Mouse (Mus musculus) liver, embryonic 14.5 days (tissue): Measurements from ENCODE around the gene Cnrip1. TPM values are rescaled to one million over a fixed set of nuclear protein-coding genes. Genes with fewer than 3 reads are reported as not detected.
"Not testable (repeated sequence)": the region's sequence is repeated elsewhere in the genome, so short reads cannot be mapped to it uniquely, and the experiment has no call there.

ENCODE experiments used
- ATAC-seq: fragments of 200-750 bp; cut with Nextera tagmentation; 2 replicates; pipeline ENCODE4 v1.8.0; 2017; ENCODE audit warnings: moderate number of reproducible peaks, mild to moderate bottlenecking, moderate library complexity; ENCODE audit not compliant: insufficient read depth
- DNase-seq, 3 experiments: peaks; one replicate each; pipeline ENCODE4 v3.0.0-alpha.2; 2012 to 2013; ENCODE audit warnings: low read depth in 3 of 3, low spot score in 3 of 3
- H3K27ac ChIP-seq: fragments of 300-500 bp; sonication (generic); 2 replicates; pipeline ENCODE4 v1.5.1; 2014; ENCODE audit warnings: moderate library complexity, mild to moderate bottlenecking, control low read depth, inconsistent platforms
- H3K27me3 ChIP-seq: fragments of 300-500 bp; sonication (generic); 2 replicates; pipeline ENCODE4 v1.6.1; 2014; ENCODE audit warnings: mild to moderate bottlenecking, low read length, moderate library complexity; ENCODE audit not compliant: control insufficient read depth, insufficient read depth
- H3K36me3 ChIP-seq: fragments of 300-500 bp; sonication (generic); replicated peaks from 2 replicates; pipeline ENCODE4 v1.6.1; 2014; ENCODE audit warnings: low read depth; ENCODE audit not compliant: control insufficient read depth, insufficient read depth
- H3K4me1 ChIP-seq, 2 experiments: fragments of 200-500 bp in 1 of 2; fragments of 300-500 bp in 1 of 2; sonication (generic) in 1 of 2; replicated peaks; 2 replicates each; pipeline ENCODE4 v1.6.1; 2012 to 2014; ENCODE audit warnings: antibody characterized with exemption in 1 of 2, inconsistent platforms in 1 of 2, low read length in 1 of 2; ENCODE audit not compliant: control insufficient read depth in 2 of 2, insufficient read depth in 2 of 2
- H3K4me2 ChIP-seq: fragments of 300-500 bp; sonication (generic); 2 replicates; pipeline ENCODE4 v1.6.1; 2014; ENCODE audit warnings: low read depth, mild to moderate bottlenecking, control low read depth, moderate library complexity
- H3K4me3 ChIP-seq, 2 experiments: fragments of 200-500 bp in 1 of 2; fragments of 300-500 bp in 1 of 2; sonication (generic) in 1 of 2; 2 replicates each; pipeline ENCODE4 v1.5.1; 2012 to 2014; ENCODE audit warnings: low read depth in 2 of 2, low read length in 2 of 2, mild to moderate bottlenecking in 2 of 2, control low read depth in 1 of 2, inconsistent platforms in 1 of 2, moderate library complexity in 1 of 2; ENCODE audit not compliant: insufficient read depth in 1 of 2
- H3K9ac ChIP-seq: fragments of 300-500 bp; sonication (generic); replicated peaks from 2 replicates; pipeline ENCODE4 v1.6.1; 2014; ENCODE audit warnings: mild to moderate bottlenecking, control low read depth, moderate library complexity
- H3K9me3 ChIP-seq: fragments of 300-500 bp; sonication (generic); 2 replicates; pipeline ENCODE4 v1.6.1; 2016; ENCODE audit warnings: low read length, mixed read lengths; ENCODE audit not compliant: control insufficient read depth
- CTCF ChIP-seq: IDR thresholded peaks from 2 replicates; pipeline ENCODE4 v1.5.1; 2016; ENCODE audit warnings: antibody characterized with exemption, low read depth, control low read depth
- EP300 ChIP-seq: IDR thresholded peaks from 2 replicates; pipeline ENCODE4 v1.6.1; 2016; ENCODE audit warnings: antibody characterized with exemption, low read depth
- WGBS: fragments of 180-500 bp; shearing (Covaris S2); extraction: QIAGEN DNeasy Blood & Tissue Kit; methylation state at CpG from one replicate; pipeline ENCODE4 v1.1.7; 2014; ENCODE audit not compliant: insufficient replicate concordance; 5-methylcytosine and 5-hydroxymethylcytosine counted together
- polyA plus RNA-seq, 2 experiments: library from polyadenylated mRNA; depleted of rRNA in 1 of 2; stranded (reverse) in 1 of 2; unstranded in 1 of 2; fragments of >200 nt; fragmentation: Nextera tagmentation in 1 of 2; extraction: Ambion mirVana in 1 of 2; gene quantifications; 2 replicates each; pipeline versions ENCODE4 v1.2.1 to v1.2.3; 2012 to 2014

Gene Cnrip1
- polyA plus RNA-seq, 2 experiments = 2.0 to 2.5 TPM

DNA sequence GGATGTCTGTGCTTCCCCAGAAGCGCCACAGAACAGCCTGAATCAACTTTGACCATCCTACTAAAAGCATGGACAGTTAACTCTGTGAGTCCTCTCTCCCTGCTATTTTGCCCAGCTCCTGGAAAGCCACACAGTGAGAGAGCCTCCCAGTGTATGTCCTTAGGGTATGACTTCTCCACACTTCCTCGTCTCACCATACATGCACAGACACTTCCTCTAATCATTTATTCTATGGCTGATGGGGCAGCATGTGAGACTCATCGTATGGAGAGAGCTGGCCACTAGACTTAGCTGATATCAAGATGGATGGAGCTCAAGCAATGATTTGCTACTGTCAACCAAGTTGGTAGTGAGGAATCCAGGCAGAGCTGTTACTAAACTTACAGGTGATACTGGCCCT is 27.4 kb upstream of the Cnrip1 start:
- WGBS = 44% methylated on average over 3 of the region's 3 CpGs
- no peaks in the 10 kb centered on the region for H3K27me3 ChIP-seq
- TF ChIP-seq CTCF = no peak
- TF ChIP-seq EP300 = no peak
- no peak overlapping the region for H3K9ac ChIP-seq
- DNase-seq (no peak), ATAC-seq (no peak)
- no peaks in the 10 kb centered on the region for H3K9me3 ChIP-seq
- H3K4me1 ChIP-seq = no peaks in the 10 kb centered on the region
- no peak overlapping the region for H3K27ac ChIP-seq
- H3K4me2 ChIP-seq = no peak overlapping the region
- H3K36me3 ChIP-seq = no peaks in the 10 kb centered on the region
- H3K4me3 ChIP-seq = no peak overlapping the region

DNA sequence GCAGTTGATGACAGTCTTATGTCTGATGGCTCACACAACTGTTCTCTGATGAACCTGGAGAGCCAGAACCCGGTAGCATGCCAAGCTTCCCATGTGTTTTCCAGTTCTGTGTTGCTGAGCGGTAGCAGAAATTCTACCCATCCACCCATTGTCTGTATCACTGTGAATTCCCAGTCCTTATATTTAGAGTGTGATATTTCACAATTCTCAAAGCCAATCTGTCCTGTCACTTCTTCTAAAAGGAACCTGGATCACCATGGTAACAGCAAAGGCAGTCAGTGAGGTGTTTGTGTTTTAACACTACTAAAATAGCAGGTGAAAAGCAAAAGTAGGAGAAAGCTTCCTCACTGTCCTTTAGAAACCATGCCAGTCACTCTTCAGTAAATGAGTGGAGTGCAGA is 5.6 kb upstream of the Cnrip1 start:
- H3K4me2 ChIP-seq = no peak overlapping the region
- no peaks in the 10 kb centered on the region for H3K36me3 ChIP-seq
- 63% methylated on average over 2 of the region's 2 CpGs for WGBS
- H3K27me3 ChIP-seq = no peaks in the 10 kb centered on the region
- H3K9me3 ChIP-seq = no peaks in the 10 kb centered on the region
- ATAC-seq = no peak
- no peak overlapping the region for H3K9ac ChIP-seq
- H3K4me3 ChIP-seq = no peak overlapping the region
- H3K4me1 ChIP-seq = no peaks in the 10 kb centered on the region
- H3K27ac ChIP-seq = no peak overlapping the region
- TF ChIP-seq EP300 (no peak), CTCF (no peak)
- DNase-seq = no peak

DNA sequence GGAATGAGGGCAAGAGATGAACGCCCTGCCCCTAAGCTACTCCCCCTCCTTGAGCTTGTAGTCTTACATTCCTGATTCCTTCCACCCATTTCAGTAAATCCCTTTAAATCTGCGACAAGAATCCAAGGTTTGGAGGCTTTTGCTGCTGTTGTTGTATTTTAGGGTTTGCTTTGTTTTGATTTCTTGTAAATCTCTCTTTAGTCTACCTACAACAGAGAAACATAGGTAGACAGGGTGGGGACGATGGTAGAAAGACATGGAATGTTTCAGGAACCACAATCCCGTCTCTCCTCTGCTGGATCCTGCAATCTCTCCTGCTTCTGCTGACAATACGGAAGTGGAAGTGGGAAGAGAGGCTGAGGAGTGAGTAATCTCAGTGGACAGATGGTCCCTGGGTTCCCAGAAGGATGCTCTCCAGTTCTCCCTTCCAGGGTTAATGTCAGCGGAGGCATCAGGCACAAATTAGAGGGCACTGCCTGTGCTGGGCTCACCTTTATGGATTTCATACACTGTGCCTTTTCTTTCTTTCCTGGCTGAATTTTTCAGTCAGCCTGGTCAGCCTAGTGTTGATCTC is 1.2 kb downstream of the Cnrip1 start:
- ATAC-seq (no peak), DNase-seq (no peak)
- Histone ChIP-seq H3K4me1 (no peaks in the 10 kb centered on the region), H3K4me3 (peak overlapping the region; percentile 37 to 45), H3K9me3 (no peaks in the 10 kb centered on the region), H3K4me2 (peak overlapping the region; percentile 51), H3K27me3 (no peaks in the 10 kb centered on the region), H3K9ac (no peak overlapping the region), H3K36me3 (no peaks in the 10 kb centered on the region), H3K27ac (no peak overlapping the region)
- WGBS = 17% methylated on average over 6 of the region's 6 CpGs
- TF ChIP-seq EP300 = no peak

DNA sequence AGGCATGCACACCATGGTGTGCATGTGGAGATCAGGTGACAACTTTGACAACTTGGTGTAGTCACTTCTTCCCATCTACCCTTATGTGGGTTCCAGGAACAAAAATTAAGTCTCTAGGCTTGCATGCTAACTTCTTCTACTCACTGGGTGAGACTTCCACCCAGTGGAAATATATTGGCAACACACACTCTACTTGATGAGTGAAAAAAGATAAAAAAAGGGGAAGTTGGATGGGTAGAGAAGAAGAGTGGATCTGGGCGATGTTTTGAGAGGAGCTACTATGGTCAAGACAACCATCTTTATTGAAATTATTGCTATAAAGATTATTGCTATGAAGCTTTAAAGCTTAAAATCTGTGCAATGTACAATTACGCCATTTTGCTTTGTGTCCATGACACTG is 18.0 kb downstream of the Cnrip1 start:
- not testable (repeated sequence) for DNase-seq, H3K27ac ChIP-seq, H3K4me3 ChIP-seq, H3K4me2 ChIP-seq, H3K27me3 ChIP-seq, H3K9ac ChIP-seq, H3K36me3 ChIP-seq, H3K4me1 ChIP-seq, ATAC-seq, H3K9me3 ChIP-seq
- WGBS = 57% methylated on average over 2 of the region's 2 CpGs

DNA sequence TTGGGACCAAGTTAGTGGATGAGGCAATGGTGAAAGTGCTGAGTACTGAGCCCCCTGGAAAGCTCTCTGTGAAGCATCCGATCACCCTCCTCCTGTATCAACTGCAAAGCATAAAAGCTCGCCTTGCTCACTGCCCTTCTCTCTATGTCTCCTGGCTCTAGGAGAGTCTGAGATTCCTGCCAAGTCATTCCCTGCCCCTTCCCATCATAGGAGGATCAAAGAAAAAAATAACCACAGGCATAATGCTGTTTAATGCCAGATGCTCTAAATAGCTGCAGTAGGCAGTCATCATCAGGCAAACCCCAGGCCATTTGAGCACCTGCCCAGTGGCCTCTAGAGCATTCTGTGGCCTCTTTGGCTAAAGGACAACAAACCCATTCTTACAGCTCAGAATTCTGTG is 24.3 kb downstream of the Cnrip1 start:
- H3K27ac ChIP-seq = no peak overlapping the region
- no peak overlapping the region for H3K4me2 ChIP-seq
- no peak overlapping the region for H3K9ac ChIP-seq
- ATAC-seq = no peak
- H3K27me3 ChIP-seq = no peaks in the 10 kb centered on the region
- H3K9me3 ChIP-seq = no peaks in the 10 kb centered on the region
- no peaks in the 10 kb centered on the region for H3K4me1 ChIP-seq
- H3K4me3 ChIP-seq = no peak overlapping the region
- 57% methylated on average over 2 of the region's 2 CpGs for WGBS
- TF ChIP-seq CTCF = no peak
- no peak for TF ChIP-seq EP300
- DNase-seq = no peak
- no peaks in the 10 kb centered on the region for H3K36me3 ChIP-seq

DNA sequence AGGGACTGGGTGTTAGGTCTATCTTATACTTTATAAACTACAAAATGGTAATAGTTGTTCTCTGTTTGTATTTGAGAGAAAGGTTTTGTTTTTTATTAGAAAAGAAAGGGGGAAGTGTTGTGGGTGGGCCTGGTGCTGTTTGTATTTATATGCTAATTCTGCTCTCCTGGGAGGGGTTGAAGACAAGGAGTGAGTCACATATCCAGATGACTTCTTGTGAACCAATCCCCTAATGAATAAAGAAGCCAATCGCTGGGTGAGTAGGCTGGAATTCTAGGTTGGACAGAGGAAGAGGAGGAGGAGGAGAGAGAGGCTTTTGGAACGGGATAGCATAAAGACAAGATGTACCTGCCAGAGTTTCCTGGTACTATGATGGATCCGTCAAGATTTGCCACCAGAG is 30.7 kb downstream of the Cnrip1 start:
- TF ChIP-seq EP300 (no peak), CTCF (no peak)
- no peak overlapping the region for H3K9ac ChIP-seq
- H3K4me2 ChIP-seq = no peak overlapping the region
- H3K4me3 ChIP-seq = no peak overlapping the region
- ATAC-seq (no peak), DNase-seq (no peak)
- WGBS = 51% methylated on average over 3 of the region's 3 CpGs
- H3K9me3 ChIP-seq = no peaks in the 10 kb centered on the region
- no peaks in the 10 kb centered on the region for H3K27me3 ChIP-seq
- H3K4me1 ChIP-seq = no peaks in the 10 kb centered on the region
- no peaks in the 10 kb centered on the region for H3K36me3 ChIP-seq
- no peak overlapping the region for H3K27ac ChIP-seq
